ENCODE assay signal across 46 mouse cellular contexts in the genomic region with DNA sequence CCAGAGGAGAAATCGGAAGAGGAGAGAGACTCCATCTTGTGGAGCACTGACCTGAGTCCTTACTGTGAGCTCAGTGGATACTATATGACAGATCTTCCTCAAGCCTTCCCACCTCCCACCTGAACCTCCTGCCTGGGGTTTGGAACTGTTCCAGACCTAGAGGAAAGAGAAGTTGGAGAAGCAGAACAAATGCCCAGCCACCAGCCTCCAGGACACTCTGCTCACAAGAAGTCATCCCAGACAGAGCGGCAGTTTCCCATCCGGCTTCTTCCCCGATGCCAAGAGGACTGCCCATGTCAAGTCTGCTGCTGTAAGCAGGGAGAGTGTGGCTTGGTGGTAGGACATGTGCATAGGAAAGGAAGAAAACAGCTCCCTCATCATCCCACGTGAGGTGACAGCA. TPM values are rescaled to one million over a fixed set of nuclear protein-coding genes. Genes with fewer than 3 reads are reported as not detected.
"Had no signal": no experiment of that assay in that cellular context is flagged by ENCODE, and none has a peak within 500 bp of the region (broad histone marks: within the 10 kb centered on the region; RNA-seq: fewer than 3 reads in every experiment).

No protein-coding gene starts in this region.

- ATAC-seq: liver, embryonic 12.5 days; liver, postnatal 0 days; lung, postnatal 0 days; midbrain, embryonic 13.5 days; midbrain, embryonic 15.5 days; midbrain, embryonic 16.5 days had no signal

- H3K4me3 ChIP-seq: limb, embryonic 10.5 days; limb, embryonic 12.5 days; limb, embryonic 13.5 days; limb, embryonic 15.5 days; liver, embryonic 12.5 days; liver, embryonic 13.5 days; liver, embryonic 15.5 days; lung, embryonic 15.5 days; midbrain, embryonic 10.5 days; midbrain, embryonic 12.5 days; midbrain, embryonic 13.5 days; midbrain, embryonic 15.5 days; myocyte; neural tube, embryonic 12.5 days; neural tube, embryonic 13.5 days had no signal

- H3K9me3 ChIP-seq: limb, embryonic 10.5 days; limb, embryonic 12.5 days; limb, embryonic 13.5 days; limb, embryonic 15.5 days; liver, embryonic 12.5 days; liver, embryonic 13.5 days; liver, embryonic 15.5 days; lung, embryonic 15.5 days; midbrain, embryonic 10.5 days; midbrain, embryonic 12.5 days; midbrain, embryonic 13.5 days; midbrain, embryonic 15.5 days; neural tube, embryonic 12.5 days; neural tube, embryonic 13.5 days had no signal

- H3K4me1 ChIP-seq: limb, embryonic 10.5 days; limb, embryonic 12.5 days; limb, embryonic 13.5 days; limb, embryonic 15.5 days; liver, embryonic 12.5 days; liver, embryonic 13.5 days; liver, embryonic 15.5 days; lung, embryonic 15.5 days; midbrain, embryonic 10.5 days; midbrain, embryonic 12.5 days; midbrain, embryonic 13.5 days; midbrain, embryonic 15.5 days; neural tube, embryonic 12.5 days; neural tube, embryonic 13.5 days had no signal

- H3K27me3 ChIP-seq: limb, embryonic 12.5 days; limb, embryonic 15.5 days; liver, embryonic 13.5 days; liver, embryonic 15.5 days; lung, embryonic 15.5 days; midbrain, embryonic 12.5 days; midbrain, embryonic 13.5 days; midbrain, embryonic 15.5 days; neural tube, embryonic 12.5 days; neural tube, embryonic 13.5 days had no signal

- DNase-seq: left cerebral cortex, postnatal 4 days; liver; liver, embryonic 13.5 days; liver, postnatal 0 days; lung, adult 18-20 months; lung, adult 2 months; lung, embryonic 14.5 days; lung, postnatal 10 days; lung, postnatal 14 days; lung, postnatal 36 days; lung, postnatal 4 days; midbrain, embryonic 14.5 days had no signal

- H3K36me3 ChIP-seq: limb, embryonic 10.5 days; limb, embryonic 12.5 days; limb, embryonic 13.5 days; limb, embryonic 15.5 days; liver, embryonic 12.5 days; liver, embryonic 13.5 days; liver, embryonic 15.5 days; lung, embryonic 15.5 days; midbrain, embryonic 10.5 days; midbrain, embryonic 12.5 days; midbrain, embryonic 13.5 days; midbrain, embryonic 15.5 days; neural tube, embryonic 12.5 days; neural tube, embryonic 13.5 days had no signal

RNA-seq across cellular contexts. Expression of a gene that starts 6.2 kb away (rescaled TPM):
- total RNA-seq: left cerebral cortex, postnatal 10 days; left cerebral cortex, postnatal 14 days; left cerebral cortex, postnatal 25 days; left cerebral cortex, postnatal 36 days; left cerebral cortex, postnatal 4 days; liver, adult 2 months; megakaryocyte progenitor cell, adult 5-6 weeks; megakaryocyte-erythroid progenitor cell, adult 5-6 weeks; midbrain, postnatal 0 days; monocyte, adult 5-6 weeks had no signal
- polyA plus RNA-seq: limb, embryonic 11.5 days; liver, adult 2 months; liver, embryonic 11.5 days; liver, embryonic 12.5 days; liver, embryonic 13.5 days; liver, embryonic 14.5 days; liver, embryonic 15.5 days; liver, embryonic 16.5 days; liver, postnatal 0 days; macrophage; midbrain, embryonic 11.5 days; midbrain, embryonic 12.5 days; midbrain, embryonic 13.5 days; midbrain, embryonic 14.5 days; midbrain, embryonic 15.5 days; midbrain, embryonic 16.5 days; midbrain, postnatal 0 days; myocyte; neural tube, embryonic 11.5 days; neural tube, embryonic 12.5 days; neural tube, embryonic 13.5 days had no signal

RNA-seq across cellular contexts. Expression of a gene that starts 6.6 kb away (rescaled TPM):
- total RNA-seq: left cerebral cortex, postnatal 10 days; left cerebral cortex, postnatal 14 days; left cerebral cortex, postnatal 25 days; left cerebral cortex, postnatal 36 days; left cerebral cortex, postnatal 4 days; liver, adult 2 months; megakaryocyte progenitor cell, adult 5-6 weeks; megakaryocyte-erythroid progenitor cell, adult 5-6 weeks; midbrain, postnatal 0 days; monocyte, adult 5-6 weeks had no signal
- polyA plus RNA-seq: limb, embryonic 10.5 days; limb, embryonic 11.5 days; limb, embryonic 12.5 days; limb, embryonic 13.5 days; limb, embryonic 14.5 days; limb, embryonic 15.5 days; liver, adult 2 months; liver, embryonic 11.5 days; liver, embryonic 12.5 days; liver, embryonic 13.5 days; liver, embryonic 14.5 days; liver, embryonic 15.5 days; liver, embryonic 16.5 days; liver, postnatal 0 days; lung, embryonic 14.5 days; lung, embryonic 15.5 days; lung, embryonic 16.5 days; lung, postnatal 0 days; macrophage; midbrain, embryonic 10.5 days; midbrain, embryonic 11.5 days; midbrain, embryonic 12.5 days; midbrain, embryonic 13.5 days; midbrain, embryonic 14.5 days; midbrain, embryonic 15.5 days; midbrain, embryonic 16.5 days; midbrain, postnatal 0 days; myocyte; neural tube, embryonic 11.5 days; neural tube, embryonic 12.5 days; neural tube, embryonic 13.5 days had no signal

RNA-seq across cellular contexts. Expression of a gene that starts 15.9 kb away (rescaled TPM):
- total RNA-seq: left cerebral cortex, postnatal 10 days; left cerebral cortex, postnatal 25 days; left cerebral cortex, postnatal 36 days; left cerebral cortex, postnatal 4 days; liver, adult 2 months; megakaryocyte progenitor cell, adult 5-6 weeks; megakaryocyte-erythroid progenitor cell, adult 5-6 weeks; midbrain, postnatal 0 days; monocyte, adult 5-6 weeks had no signal
- polyA plus RNA-seq: limb, embryonic 10.5 days; limb, embryonic 11.5 days; limb, embryonic 12.5 days; limb, embryonic 13.5 days; limb, embryonic 14.5 days; limb, embryonic 15.5 days; liver, adult 2 months; liver, embryonic 11.5 days; liver, embryonic 12.5 days; liver, embryonic 13.5 days; liver, embryonic 14.5 days; liver, embryonic 15.5 days; liver, embryonic 16.5 days; liver, postnatal 0 days; lung, embryonic 14.5 days; lung, embryonic 15.5 days; lung, embryonic 16.5 days; lung, postnatal 0 days; macrophage; midbrain, embryonic 10.5 days; midbrain, embryonic 11.5 days; midbrain, embryonic 12.5 days; midbrain, embryonic 13.5 days; midbrain, embryonic 14.5 days; midbrain, embryonic 15.5 days; midbrain, embryonic 16.5 days; midbrain, postnatal 0 days; myocyte; neural tube, embryonic 11.5 days; neural tube, embryonic 12.5 days; neural tube, embryonic 13.5 days had no signal

RNA-seq across cellular contexts. Expression of a gene that starts 23.9 kb away (rescaled TPM):
- total RNA-seq: left cerebral cortex, postnatal 10 days; left cerebral cortex, postnatal 14 days; left cerebral cortex, postnatal 25 days; left cerebral cortex, postnatal 36 days; left cerebral cortex, postnatal 4 days; liver, adult 2 months; megakaryocyte progenitor cell, adult 5-6 weeks; megakaryocyte-erythroid progenitor cell, adult 5-6 weeks; midbrain, postnatal 0 days; monocyte, adult 5-6 weeks had no signal
- polyA plus RNA-seq: limb, embryonic 10.5 days; limb, embryonic 11.5 days; limb, embryonic 12.5 days; limb, embryonic 13.5 days; limb, embryonic 14.5 days; limb, embryonic 15.5 days; liver, adult 2 months; liver, embryonic 11.5 days; liver, embryonic 12.5 days; liver, embryonic 13.5 days; liver, embryonic 14.5 days; liver, embryonic 15.5 days; liver, embryonic 16.5 days; liver, postnatal 0 days; lung, adult 2 months; lung, embryonic 14.5 days; lung, embryonic 15.5 days; lung, embryonic 16.5 days; lung, postnatal 0 days; macrophage; midbrain, embryonic 10.5 days; midbrain, embryonic 11.5 days; midbrain, embryonic 12.5 days; midbrain, embryonic 13.5 days; midbrain, embryonic 14.5 days; midbrain, embryonic 15.5 days; midbrain, embryonic 16.5 days; midbrain, postnatal 0 days; myocyte; neural tube, embryonic 11.5 days; neural tube, embryonic 12.5 days; neural tube, embryonic 13.5 days had no signal

RNA-seq across cellular contexts. Expression of a gene that starts 45.3 kb away (rescaled TPM):
- total RNA-seq: left cerebral cortex, postnatal 10 days; left cerebral cortex, postnatal 14 days; left cerebral cortex, postnatal 25 days; left cerebral cortex, postnatal 36 days; left cerebral cortex, postnatal 4 days; liver, adult 2 months; megakaryocyte progenitor cell, adult 5-6 weeks; megakaryocyte-erythroid progenitor cell, adult 5-6 weeks; midbrain, postnatal 0 days; monocyte, adult 5-6 weeks had no signal
- polyA plus RNA-seq: limb, embryonic 10.5 days; limb, embryonic 11.5 days; limb, embryonic 12.5 days; limb, embryonic 13.5 days; limb, embryonic 14.5 days; limb, embryonic 15.5 days; liver, adult 2 months; liver, embryonic 11.5 days; liver, embryonic 12.5 days; liver, embryonic 13.5 days; liver, embryonic 14.5 days; liver, embryonic 15.5 days; liver, embryonic 16.5 days; liver, postnatal 0 days; lung, adult 2 months; lung, embryonic 14.5 days; lung, embryonic 15.5 days; lung, embryonic 16.5 days; lung, postnatal 0 days; macrophage; midbrain, embryonic 10.5 days; midbrain, embryonic 11.5 days; midbrain, embryonic 12.5 days; midbrain, embryonic 13.5 days; midbrain, embryonic 14.5 days; midbrain, embryonic 15.5 days; midbrain, embryonic 16.5 days; midbrain, postnatal 0 days; myocyte; neural tube, embryonic 11.5 days; neural tube, embryonic 12.5 days; neural tube, embryonic 13.5 days had no signal
